ENCODE assay signal across 9 mouse cellular contexts in genomic region chr5:115529364-115529741, GRCm38 (mm10). TPM values are rescaled to one million over a fixed set of nuclear protein-coding genes. Genes with fewer than 3 reads are reported as not detected.
A peak's percentile ranks its signal among the peaks of the same experiment; 100 is the strongest.
DNase-seq lines count a peak whose midpoint lies in the region; ATAC-seq and TF ChIP-seq lines count a peak whose summit lies in the region.
"Had no signal": no experiment of that assay in that cellular context is flagged by ENCODE, and none has a peak within 500 bp of the region (broad histone marks: within the 10 kb centered on the region; RNA-seq: fewer than 3 reads in every experiment).

No protein-coding gene starts in this region.

- no peaks in the 10 kb centered on the region for H3K9me3 ChIP-seq in heart, embryonic 12.5 days (replicated peaks)
- no peaks in the 10 kb centered on the region for H3K9me3 ChIP-seq in megakaryocyte, embryonic 14.5 days
- no peaks in the 10 kb centered on the region for H3K9me3 ChIP-seq in hindbrain, postnatal 0 days (ENCODE audit: low read length)

- intact Hi-C loops in heart, postnatal 36 days (cut with DNase I) = no loop called here

- no peak for ATAC-seq in heart, embryonic 12.5 days (ENCODE audit: insufficient number of reproducible peaks, low FRiP score)
- ATAC-seq in megakaryocyte, adult 5-6 weeks (ENCODE audit: poor library complexity, severe bottlenecking) = no peak
- no peak for ATAC-seq in hindbrain, postnatal 0 days

- peak overlapping the region; percentile 85 for H3K27ac ChIP-seq in heart, embryonic 12.5 days (ENCODE audit: poor library complexity, severe bottlenecking)
- peak overlapping the region; percentile 66 for H3K27ac ChIP-seq in hindbrain, postnatal 0 days
- peak overlapping the region; percentile 70 for H3K27ac ChIP-seq in small intestine, adult 2 months (ENCODE audit: insufficient read depth, low read depth, low read length)

- 30% methylated on average over 8 of the region's 8 CpGs for WGBS in heart, embryonic 12.5 days
- 67% methylated on average over 8 of the region's 8 CpGs for WGBS in hindbrain, postnatal 0 days
- 66% methylated on average over 8 of the region's 8 CpGs for WGBS in small intestine, adult 2 months

- TF ChIP-seq POLR2A in small intestine, adult 2 months (IDR thresholded peaks at IDR 0.05; ENCODE audit: low read depth, low read length) = no peak

- no peak overlapping the region for H3K4me3 ChIP-seq in heart, embryonic 12.5 days
- peak overlapping the region; percentile 87 for H3K4me3 ChIP-seq in megakaryocyte, embryonic 14.5 days (replicated peaks)
- no peak overlapping the region for H3K4me3 ChIP-seq in hindbrain, postnatal 0 days (ENCODE audit: low read length)
- H3K4me3 ChIP-seq in small intestine, adult 2 months (ENCODE audit: low read depth, low read length) = no peak overlapping the region

- no peak for TF ChIP-seq CTCF in hindbrain, postnatal 0 days (IDR thresholded peaks at IDR 0.05; ENCODE audit: low read depth)
- no peak for TF ChIP-seq CTCF in small intestine, adult 2 months (IDR thresholded peaks at IDR 0.05; ENCODE audit: extremely low read depth, insufficient read length, insufficient replicate concordance, low read depth, low read length)

- no peaks in the 10 kb centered on the region for H3K27me3 ChIP-seq in heart, embryonic 12.5 days (replicated peaks)
- no peaks in the 10 kb centered on the region for H3K27me3 ChIP-seq in megakaryocyte, embryonic 14.5 days (replicated peaks)
- H3K27me3 ChIP-seq in hindbrain, postnatal 0 days (ENCODE audit: insufficient read depth, low read length) = no peaks in the 10 kb centered on the region
- H3K27me3 ChIP-seq in small intestine, adult 2 months (ENCODE audit: control insufficient read depth, insufficient read depth, low read length) = no peaks in the 10 kb centered on the region

- peak overlapping the region; percentile 38; the same call in 1 of the 2 replicates for H3K4me2 ChIP-seq in heart, embryonic 12.5 days
- no peak overlapping the region for H3K4me2 ChIP-seq in hindbrain, postnatal 0 days (ENCODE audit: low read depth, low read length)

- peak overlapping the region; percentile 4 for H3K9ac ChIP-seq in heart, embryonic 12.5 days
- H3K9ac ChIP-seq in hindbrain, postnatal 0 days (replicated peaks; ENCODE audit: low read length) = no peak overlapping the region

- 0 out of 2 replicates have a peak, but pooled peaks cover 3% of the 10 kb centered on the region for H3K36me3 ChIP-seq in heart, embryonic 12.5 days
- peaks cover 48% of the 10 kb centered on the region for H3K36me3 ChIP-seq in megakaryocyte, embryonic 14.5 days (replicated peaks; ENCODE audit: low read length)
- no peaks in the 10 kb centered on the region for H3K36me3 ChIP-seq in hindbrain, postnatal 0 days (ENCODE audit: insufficient read depth, low read length)
- no peaks in the 10 kb centered on the region for H3K36me3 ChIP-seq in small intestine, adult 2 months (ENCODE audit: control insufficient read depth, insufficient read depth, low read length)

- H3K4me1 ChIP-seq in heart, embryonic 12.5 days (replicated peaks) = peaks cover 82% of the 10 kb centered on the region
- H3K4me1 ChIP-seq in megakaryocyte, embryonic 14.5 days = peaks cover 96% of the 10 kb centered on the region
- H3K4me1 ChIP-seq in hindbrain, postnatal 0 days (ENCODE audit: insufficient read depth, low read length) = peaks cover 44% of the 10 kb centered on the region
- H3K4me1 ChIP-seq in small intestine, adult 2 months (ENCODE audit: control insufficient read depth, insufficient read depth, insufficient read length, low read length) = peaks cover 39% of the 10 kb centered on the region

- DNase-seq in heart, postnatal 36 days = no peak
- no peak for DNase-seq in hindbrain, postnatal 0 days (ENCODE audit: low spot score)
- no peak for DNase-seq in ovary, postnatal 36 days (ENCODE audit: low spot score)
- no peak for DNase-seq in adrenal gland, adult (ENCODE audit: inconsistent age in 2 of 2, low spot score in 1 of 2)
- DNase-seq: adrenal gland, postnatal 25 days had no signal

RNA-seq across cellular contexts. Expression of gene Pxn, which starts 22.9 kb away (rescaled TPM):
- polyA plus RNA-seq in heart, embryonic 12.5 days (2016; fragmentation: Nextera tagmentation; extraction: Ambion mirVana) = 41.1 and 41.7 TPM in 2 replicates
- total RNA-seq in heart, postnatal 36 days (2021) = 10 to 100 TPM; 36.2 to 37.9 TPM
- polyA plus RNA-seq in megakaryocyte, embryonic 14.5 days (2012; ENCODE audit: insufficient read depth, low replicate concordance) = 63.1 and 67.7 TPM in 2 replicates
- 81.3 and 93.8 TPM in 2 replicates for total RNA-seq in megakaryocyte, adult 5-6 weeks (2015)
- 151 and 199 TPM in 2 replicates for total RNA-seq in megakaryocyte, adult 5-6 weeks (2017)
- total RNA-seq in hindbrain, postnatal 0 days (2014; rRNA removed) = 40.6 and 41.0 TPM in 2 replicates
- polyA plus RNA-seq in hindbrain, postnatal 0 days (2015; fragmentation: Nextera tagmentation; extraction: Ambion mirVana) = 16.8 and 18.0 TPM in 2 replicates
- polyA plus RNA-seq in small intestine, adult 2 months (2012; rRNA removed) = 65.1 and 136 TPM in 2 replicates

RNA-seq across cellular contexts. Expression of gene Rplp0, which starts 29.9 kb away (rescaled TPM):
- polyA plus RNA-seq in heart, embryonic 12.5 days (2016; fragmentation: Nextera tagmentation; extraction: Ambion mirVana) = 949 and 971 TPM in 2 replicates
- total RNA-seq in heart, postnatal 36 days (2021) = 100 to 1,000 TPM; 650 to 668 TPM
- polyA plus RNA-seq in megakaryocyte, embryonic 14.5 days (2012; ENCODE audit: insufficient read depth, low replicate concordance) = 975 and 2,538 TPM in 2 replicates
- total RNA-seq in megakaryocyte, adult 5-6 weeks (2015) = 1,875 and 2,228 TPM in 2 replicates
- total RNA-seq in megakaryocyte, adult 5-6 weeks (2017) = 1,202 and 1,250 TPM in 2 replicates
- total RNA-seq in hindbrain, postnatal 0 days (2014; rRNA removed) = 1,557 and 1,861 TPM in 2 replicates
- 786 and 796 TPM in 2 replicates for polyA plus RNA-seq in hindbrain, postnatal 0 days (2015; fragmentation: Nextera tagmentation; extraction: Ambion mirVana)
- polyA plus RNA-seq in small intestine, adult 2 months (2012; rRNA removed) = 1,193 and 2,017 TPM in 2 replicates

RNA-seq across cellular contexts. Expression of gene Gcn1l1, which starts 35.7 kb away (rescaled TPM):
- polyA plus RNA-seq in heart, embryonic 12.5 days (2016; fragmentation: Nextera tagmentation; extraction: Ambion mirVana) = 43.1 and 47.0 TPM in 2 replicates
- 10 to 100 TPM; 43.1 to 49.5 TPM for total RNA-seq in heart, postnatal 36 days (2021)
- 25.1 and 30.4 TPM in 2 replicates for polyA plus RNA-seq in megakaryocyte, embryonic 14.5 days (2012; ENCODE audit: insufficient read depth, low replicate concordance)
- 9.0 and 9.2 TPM in 2 replicates for total RNA-seq in megakaryocyte, adult 5-6 weeks (2015)
- 13.2 and 13.4 TPM in 2 replicates for total RNA-seq in megakaryocyte, adult 5-6 weeks (2017)
- total RNA-seq in hindbrain, postnatal 0 days (2014; rRNA removed) = 73.4 and 81.7 TPM in 2 replicates
- 22.8 and 24.3 TPM in 2 replicates for polyA plus RNA-seq in hindbrain, postnatal 0 days (2015; fragmentation: Nextera tagmentation; extraction: Ambion mirVana)
- 26.4 and 30.7 TPM in 2 replicates for polyA plus RNA-seq in small intestine, adult 2 months (2012; rRNA removed)

RNA-seq across cellular contexts. Expression of gene Sirt4, which starts 44.8 kb away (rescaled TPM):
- 14.7 and 18.0 TPM in 2 replicates for polyA plus RNA-seq in heart, embryonic 12.5 days (2016; fragmentation: Nextera tagmentation; extraction: Ambion mirVana)
- 10 to 100 TPM; 17.9 to 18.1 TPM for total RNA-seq in heart, postnatal 36 days (2021)
- 3.1 TPM in 1 of 2 replicates, not detected in the other for polyA plus RNA-seq in megakaryocyte, embryonic 14.5 days (2012; ENCODE audit: insufficient read depth, low replicate concordance)
- 3.6 and 5.4 TPM in 2 replicates for total RNA-seq in megakaryocyte, adult 5-6 weeks (2015)
- total RNA-seq in megakaryocyte, adult 5-6 weeks (2017) = 2.0 and 3.3 TPM in 2 replicates
- total RNA-seq in hindbrain, postnatal 0 days (2014; rRNA removed) = 25.8 and 33.7 TPM in 2 replicates
- polyA plus RNA-seq in hindbrain, postnatal 0 days (2015; fragmentation: Nextera tagmentation; extraction: Ambion mirVana) = 20.2 and 21.8 TPM in 2 replicates
- 9.9 and 13.6 TPM in 2 replicates for polyA plus RNA-seq in small intestine, adult 2 months (2012; rRNA removed)
